Mouse (Mus musculus) ovary, postnatal 14 days (tissue): ENCODE data around the gene Ksr1.

Experiments
- DNase-seq: peaks from one replicate; pipeline ENCODE4 v3.0.0; 2022; ENCODE audit warnings: low spot score

Gene Ksr1

DNA sequence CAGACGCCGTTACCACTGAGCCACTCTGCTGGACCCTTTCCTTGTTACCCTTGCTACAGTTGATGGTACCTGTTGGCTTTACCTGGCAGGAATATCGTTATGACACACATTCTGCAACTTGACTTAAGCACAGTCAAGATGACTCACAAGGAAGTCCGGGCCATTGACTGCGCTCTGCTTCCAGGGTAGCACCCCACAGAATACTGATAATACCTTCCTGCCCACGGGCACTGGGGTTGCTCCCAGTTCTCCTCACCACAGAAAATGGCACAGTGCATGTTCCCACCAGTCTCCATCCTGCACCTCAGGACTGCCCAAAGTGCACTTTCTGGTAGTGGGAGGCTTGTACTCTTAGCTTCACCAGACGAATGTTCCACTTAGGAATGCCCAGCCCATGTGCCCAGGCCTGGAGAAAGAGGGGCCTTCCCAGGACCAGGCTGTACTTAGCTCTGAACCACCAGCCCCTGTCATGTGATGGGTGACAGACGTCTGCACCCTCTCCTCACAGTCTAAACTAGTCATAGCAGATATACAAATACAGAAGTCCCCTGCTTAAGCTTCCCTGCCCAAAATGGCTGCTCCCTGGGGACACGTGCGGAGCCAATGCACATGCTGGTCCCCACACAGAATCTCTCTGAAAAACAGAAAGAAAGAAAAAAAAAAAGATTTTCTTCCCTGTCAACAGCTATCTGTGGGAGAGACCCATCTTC is 52.1 kb downstream of the Ksr1 start:
- no peak for DNase-seq

DNA sequence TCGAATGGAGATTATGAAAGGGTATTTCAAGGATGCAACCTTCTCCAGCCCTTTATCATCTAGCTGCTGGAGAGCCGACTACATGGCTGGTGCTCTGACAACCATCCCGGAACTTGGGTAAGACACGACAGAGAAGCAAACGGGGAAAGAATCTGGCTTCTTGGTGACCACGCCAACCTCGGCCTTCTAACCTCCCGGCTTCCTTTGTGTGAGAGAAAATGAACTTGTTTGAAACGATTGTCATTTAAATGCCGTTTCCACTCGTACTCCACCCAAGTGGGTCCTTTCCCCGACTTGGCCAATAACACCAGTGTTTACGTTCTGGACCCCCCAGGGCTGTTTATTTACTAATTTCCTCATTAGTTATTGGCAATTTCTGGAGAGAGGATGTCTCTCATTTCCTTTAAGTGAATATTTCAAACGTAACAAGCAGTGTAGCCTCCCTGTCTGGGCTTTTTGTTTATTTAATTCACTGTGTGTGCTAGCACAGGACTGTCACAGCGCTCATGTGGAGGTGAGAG is 52.8 kb downstream of the Ksr1 start:
- no peak for DNase-seq

DNA sequence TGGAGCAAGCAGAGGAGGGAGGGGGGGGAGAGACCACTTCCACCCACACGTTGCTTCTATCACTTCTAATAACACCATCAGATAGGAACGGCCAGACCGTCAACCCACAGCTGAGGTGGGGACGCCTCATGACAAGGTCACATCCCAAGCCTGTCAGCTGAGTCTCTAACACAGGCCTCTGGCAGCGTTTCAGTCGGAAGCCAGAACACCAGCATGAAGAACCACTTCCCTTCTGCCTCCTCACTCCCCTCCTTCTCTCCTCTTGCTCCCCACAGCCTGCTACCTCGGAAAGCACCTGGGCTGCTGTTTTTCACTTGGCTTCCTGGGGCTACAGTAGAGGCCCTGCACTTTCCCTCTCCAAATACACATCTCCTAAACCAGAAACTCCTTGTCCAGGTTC is 53.4 kb downstream of the Ksr1 start:
- DNase-seq = no peak

DNA sequence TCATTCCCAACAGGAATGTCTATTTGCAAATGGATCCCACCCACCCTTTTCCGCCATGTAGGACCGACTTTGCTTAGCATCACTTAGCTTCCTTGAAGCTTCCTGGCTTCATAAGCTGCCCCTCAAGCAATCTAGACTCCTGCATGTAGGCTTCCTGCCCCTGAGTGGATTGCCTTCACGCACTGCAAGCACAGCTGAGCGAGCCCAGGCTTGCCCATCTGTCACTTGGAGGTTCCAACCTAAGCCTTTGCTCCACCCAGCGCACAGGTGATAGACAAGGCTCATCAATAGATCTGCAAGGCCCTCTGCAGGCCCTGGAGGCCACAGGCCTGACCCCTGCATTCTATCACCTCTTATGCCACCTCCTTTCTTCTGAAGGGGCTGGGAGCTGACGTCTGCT is 54.0 kb downstream of the Ksr1 start:
- DNase-seq = no peak

DNA sequence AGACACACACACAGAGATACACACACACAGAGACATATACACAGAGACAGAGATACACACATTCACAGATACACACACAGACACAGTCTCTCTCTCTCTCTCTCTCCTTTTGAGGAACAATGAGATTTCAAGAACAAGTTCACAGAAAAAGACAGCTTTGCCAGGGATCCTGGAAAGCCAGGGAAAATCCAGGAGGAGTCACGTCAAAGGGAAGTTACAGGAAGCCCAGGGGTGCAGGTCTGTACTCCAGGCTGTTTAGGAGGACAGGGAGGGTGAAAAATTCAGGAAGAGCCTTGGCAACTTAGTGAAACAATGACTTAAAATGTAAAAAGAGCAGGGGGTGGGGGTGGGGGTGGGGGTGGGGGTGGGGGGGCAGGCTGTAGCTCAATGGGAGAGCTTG is 56.5 kb downstream of the Ksr1 start:
- DNase-seq = no peak

DNA sequence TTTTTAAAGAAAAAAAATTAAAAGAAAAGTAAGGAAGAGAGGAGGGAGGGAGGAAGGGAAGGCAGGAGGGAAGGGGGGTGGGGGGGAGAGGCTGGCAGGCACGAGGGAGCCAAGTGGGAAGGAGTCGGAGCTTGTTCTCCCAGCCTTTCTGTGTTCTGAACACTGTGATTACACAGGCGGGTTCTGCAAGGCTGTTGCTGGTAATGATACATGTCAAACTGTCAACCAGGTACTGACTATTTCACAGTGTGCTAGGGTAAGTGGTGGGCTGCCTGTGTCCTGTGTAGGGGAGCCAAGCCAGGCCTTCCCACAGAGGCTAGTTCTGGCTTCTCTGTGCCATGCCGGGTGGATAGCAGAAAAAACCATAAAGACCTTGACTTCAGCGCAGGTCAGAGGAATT is 57.2 kb downstream of the Ksr1 start:
- DNase-seq = no peak

DNA sequence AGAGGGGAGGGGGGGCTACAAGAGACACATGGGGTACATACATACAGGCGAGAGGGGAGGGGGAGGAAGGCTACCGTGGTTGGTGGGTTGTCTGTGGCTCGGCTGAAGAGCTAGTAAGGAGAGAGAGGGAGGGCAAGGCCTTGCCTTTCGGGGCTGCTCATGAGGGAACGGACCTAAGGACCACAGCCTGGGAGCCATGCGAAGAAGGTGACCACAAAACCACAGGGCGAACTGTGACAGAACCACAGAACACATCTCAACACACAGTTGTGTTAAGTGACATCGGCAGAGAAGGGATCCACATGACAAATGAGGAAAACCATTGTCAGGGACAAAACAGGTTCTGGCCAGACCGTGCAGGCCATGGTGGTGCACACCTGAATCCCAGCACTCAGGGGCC is 57.9 kb downstream of the Ksr1 start:
- no peak for DNase-seq

DNA sequence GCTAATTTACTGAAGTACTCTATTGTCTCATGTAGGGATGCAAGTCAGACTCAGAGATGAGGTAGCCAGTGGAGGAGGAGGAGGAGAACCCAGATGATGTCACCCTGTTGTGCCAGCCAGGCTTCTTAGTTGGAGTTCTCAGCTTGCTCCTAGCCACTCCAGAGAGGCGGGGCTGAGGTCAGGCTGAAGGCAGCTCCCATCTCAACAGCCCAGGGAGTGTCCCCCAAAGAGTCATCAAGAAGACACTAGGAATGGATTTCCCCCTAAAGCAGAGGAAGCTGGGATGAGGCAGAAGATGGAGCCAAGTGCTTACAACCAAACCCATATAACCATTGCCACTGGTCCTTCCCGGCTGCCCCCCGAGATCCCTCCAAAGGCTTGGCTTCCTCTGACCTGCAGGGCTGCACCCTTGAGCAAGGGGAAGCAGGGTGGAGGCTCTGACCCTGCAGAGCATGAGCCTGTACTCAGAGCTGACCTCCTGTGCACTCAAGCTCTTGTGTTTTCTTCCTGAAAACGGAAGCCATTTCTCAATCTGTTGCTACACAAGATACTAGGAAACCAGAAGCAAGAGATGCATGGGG is 58.4 kb downstream of the Ksr1 start:
- DNase-seq = no peak

DNA sequence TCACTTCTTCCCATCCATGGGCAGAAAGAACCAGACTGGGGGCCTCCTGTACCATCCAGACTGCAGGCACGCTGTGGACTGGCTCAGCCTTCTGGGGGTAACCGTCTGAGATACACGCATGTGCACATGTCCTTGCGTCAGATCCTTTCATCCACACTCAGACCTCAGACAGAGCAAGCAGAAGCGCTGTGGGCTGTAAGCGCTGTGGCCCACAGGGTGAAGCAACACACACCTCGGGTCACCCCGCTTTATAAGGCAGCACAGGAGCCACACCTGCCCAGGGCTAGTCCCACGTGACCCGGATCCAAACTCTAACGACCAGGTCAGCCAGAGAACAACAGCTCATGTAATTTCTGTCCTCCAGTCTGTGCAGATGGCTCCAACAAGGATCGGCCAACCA is 59.4 kb downstream of the Ksr1 start:
- no peak for DNase-seq

DNA sequence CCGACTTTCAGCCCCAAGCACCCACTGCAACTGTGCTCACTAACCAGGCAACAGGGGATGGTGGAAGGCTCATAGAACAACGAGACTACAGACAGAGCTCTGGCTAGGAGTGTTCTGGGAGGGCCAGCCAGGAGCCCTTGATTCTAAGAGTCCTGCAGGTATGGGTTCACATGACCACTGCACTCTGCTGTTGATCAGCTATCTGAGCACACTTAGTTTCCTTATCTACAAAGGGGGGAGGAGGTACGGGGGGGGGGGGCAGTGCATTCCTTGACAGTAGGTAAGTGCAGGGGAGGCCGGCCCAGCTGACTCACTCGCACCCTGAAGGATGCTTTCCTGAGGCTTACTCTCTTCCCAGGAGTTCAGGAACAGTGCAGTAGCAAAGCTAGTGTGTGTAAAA is 61.1 kb downstream of the Ksr1 start:
- DNase-seq = no peak

DNA sequence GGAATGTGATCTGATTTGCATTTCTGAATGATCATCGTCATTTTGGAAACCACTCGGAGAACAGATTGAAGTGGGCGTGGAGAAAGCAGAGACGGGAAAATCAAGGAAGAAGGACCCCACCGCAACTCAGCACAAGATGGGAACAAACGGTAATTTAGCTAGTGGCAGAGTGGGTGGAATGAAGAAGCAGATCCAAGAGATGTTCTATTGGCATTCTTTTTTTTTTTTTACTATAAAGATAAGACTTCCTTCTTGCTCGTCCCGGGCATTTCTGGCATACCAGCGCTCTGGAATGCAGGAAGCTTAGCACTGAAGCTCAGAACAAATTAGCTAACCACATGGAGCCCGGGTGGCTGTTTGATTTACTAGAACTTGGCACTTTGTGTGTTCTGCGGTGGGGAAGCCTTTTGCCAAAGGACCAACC is 63.2 kb downstream of the Ksr1 start:
- DNase-seq = no peak

DNA sequence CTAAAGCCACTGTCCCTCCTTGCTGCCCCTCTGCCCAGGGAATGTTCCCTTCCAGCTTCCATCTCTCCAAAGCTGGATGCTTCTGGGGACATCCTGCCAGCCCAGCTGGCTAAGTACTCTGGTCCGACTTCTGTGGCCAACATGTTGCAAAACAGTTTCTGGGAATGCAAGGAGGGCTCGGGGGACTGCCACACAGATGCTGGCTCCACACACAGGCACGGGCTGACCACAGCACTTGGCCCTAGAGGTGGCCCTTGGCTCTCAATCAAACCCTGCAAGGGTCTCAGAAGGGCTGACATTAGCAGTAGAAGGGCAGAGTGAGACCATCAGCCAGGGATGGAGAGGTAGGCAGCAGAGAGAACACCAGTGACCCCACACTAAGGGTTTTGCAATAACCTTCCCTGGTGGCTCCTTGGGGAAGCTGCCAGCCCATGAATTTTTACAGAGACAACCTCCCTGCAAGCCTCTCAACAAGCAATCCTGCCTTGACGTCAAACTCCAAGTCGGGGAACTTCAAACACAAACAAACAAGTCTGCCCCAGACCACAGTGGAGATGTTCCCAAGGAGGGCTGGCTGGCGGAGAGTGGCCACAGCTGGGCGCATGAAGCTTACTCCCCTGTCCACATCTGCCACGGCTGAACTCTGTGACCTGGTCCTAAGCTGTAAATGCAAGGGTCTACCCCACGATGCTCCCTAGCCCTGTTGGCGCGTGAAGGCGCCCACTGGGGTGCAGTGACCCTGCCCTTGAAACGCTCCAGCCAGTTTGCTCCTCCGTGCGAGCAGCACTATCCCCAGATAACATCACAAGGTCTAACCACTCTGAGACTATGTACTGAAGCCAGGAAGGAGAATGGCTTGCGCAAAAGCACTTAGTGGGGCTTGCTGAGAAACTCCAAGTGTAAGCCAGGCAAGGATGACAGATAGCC is 65.0 kb downstream of the Ksr1 start:
- DNase-seq = peak; percentile 29

DNA sequence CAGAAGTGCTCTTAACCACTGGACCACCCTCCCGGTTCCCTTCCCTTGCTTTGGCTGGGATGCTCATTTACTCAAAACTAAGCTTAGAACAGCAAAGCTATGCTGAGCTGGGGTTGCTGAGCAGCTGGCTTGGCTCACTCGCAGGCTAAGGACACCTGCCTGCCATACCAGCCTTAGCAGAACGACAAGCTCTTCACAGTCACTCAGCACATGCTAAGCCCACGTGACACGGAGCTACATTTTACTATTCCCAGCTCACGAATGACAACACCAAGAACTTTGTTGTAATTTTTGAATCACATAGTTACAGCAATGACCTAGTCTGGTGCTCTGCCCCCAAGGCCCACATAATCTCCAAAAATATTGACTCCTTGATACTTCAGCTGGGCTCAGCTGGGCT is 66.1 kb downstream of the Ksr1 start:
- DNase-seq = no peak

DNA sequence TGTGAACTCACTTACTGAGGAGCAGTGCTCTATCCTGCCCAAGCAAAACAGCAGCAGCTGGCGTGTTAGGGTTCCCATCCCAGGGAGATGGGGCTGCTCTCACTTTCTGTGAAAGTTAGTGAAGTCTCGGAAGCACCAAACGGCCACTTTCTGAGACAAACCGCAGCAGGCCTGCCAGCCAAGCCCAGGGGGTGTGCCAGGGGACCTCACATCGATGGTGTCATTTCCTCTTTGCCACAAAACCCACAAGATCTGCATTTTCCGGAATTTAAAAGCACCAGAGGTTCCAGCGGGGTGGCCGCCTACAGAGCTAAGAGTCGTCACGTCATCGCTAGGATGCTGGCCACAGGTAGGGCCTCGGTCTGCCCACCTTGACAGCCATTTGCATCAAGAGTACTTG is 69.7 kb downstream of the Ksr1 start:
- no peak for DNase-seq

DNA sequence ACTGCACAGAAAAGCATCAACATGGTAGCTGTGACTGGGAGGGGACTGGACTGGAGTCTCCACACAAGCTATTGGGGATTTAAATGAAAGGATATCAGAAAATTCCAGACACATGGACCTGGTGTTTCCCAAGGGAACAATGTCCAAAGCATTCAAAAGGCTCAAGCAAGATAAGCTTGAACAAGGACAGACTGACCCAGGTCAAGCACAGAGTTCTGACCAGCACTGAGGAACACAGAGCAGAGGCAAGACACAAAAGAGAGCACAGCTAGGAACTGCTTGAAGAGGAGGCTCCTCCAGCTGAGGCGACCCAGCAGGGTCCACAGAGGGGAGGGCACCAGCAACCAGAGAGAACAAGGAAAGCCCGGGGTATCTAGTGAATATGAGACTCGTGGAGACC is 71.2 kb downstream of the Ksr1 start:
- no peak for DNase-seq

DNA sequence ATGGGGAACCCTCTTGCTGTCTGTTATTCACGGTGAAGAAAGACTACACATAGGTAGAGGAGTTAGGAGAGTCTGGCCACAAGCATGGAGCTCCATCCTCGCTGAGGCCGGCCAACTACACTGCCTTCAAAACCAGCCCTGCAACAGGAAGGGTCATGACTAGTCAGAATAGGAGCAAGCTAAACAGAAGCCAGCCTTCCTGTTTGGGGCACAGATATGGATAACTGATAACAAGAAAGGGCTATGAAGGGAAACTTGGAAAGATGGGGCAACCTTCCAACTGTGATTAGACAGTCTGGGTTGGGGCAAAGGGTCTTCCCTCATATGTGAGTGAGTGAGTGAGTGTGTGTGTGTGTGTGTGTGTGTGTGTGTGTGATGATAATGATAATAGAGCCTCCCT is 71.6 kb downstream of the Ksr1 start:
- no peak for DNase-seq

DNA sequence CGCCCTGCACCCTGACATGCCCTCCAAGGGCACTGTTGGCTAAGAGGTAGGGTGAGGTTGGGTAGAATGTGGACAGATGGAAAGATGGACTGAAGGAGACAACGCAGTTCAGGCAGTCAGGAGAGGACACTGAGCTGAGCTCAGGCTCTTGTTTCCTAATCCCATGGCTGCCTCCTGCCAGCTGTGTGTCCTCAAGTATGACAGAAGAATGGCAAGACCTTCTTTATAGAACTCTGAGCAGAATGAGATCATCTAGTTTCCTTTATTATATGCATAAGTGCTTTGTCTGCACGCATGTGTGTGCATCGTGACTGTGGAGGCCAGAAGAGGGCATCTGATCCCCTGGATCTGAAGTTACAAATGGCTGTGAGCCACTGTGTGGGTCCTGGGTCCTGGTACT is 72.6 kb downstream of the Ksr1 start:
- DNase-seq = no peak

DNA sequence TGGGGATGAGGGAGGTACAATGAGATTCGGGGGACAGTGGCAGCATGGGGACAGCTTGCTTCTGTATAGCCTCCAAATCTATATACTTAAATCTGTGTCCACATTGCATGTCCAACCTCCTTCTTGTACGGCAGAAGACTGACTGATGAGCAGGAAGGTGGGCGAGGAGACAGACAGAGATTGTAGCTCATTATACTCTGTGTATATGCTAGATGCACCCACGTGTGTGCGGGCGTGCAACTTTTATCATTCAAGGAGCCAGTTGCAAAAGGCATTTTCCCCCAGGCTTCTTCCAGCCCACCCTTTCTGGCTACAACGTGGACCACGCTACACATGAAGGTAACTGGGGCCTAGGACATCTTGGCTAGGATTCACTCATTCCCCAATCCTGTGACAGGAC is 74.1 kb downstream of the Ksr1 start:
- no peak for DNase-seq

DNA sequence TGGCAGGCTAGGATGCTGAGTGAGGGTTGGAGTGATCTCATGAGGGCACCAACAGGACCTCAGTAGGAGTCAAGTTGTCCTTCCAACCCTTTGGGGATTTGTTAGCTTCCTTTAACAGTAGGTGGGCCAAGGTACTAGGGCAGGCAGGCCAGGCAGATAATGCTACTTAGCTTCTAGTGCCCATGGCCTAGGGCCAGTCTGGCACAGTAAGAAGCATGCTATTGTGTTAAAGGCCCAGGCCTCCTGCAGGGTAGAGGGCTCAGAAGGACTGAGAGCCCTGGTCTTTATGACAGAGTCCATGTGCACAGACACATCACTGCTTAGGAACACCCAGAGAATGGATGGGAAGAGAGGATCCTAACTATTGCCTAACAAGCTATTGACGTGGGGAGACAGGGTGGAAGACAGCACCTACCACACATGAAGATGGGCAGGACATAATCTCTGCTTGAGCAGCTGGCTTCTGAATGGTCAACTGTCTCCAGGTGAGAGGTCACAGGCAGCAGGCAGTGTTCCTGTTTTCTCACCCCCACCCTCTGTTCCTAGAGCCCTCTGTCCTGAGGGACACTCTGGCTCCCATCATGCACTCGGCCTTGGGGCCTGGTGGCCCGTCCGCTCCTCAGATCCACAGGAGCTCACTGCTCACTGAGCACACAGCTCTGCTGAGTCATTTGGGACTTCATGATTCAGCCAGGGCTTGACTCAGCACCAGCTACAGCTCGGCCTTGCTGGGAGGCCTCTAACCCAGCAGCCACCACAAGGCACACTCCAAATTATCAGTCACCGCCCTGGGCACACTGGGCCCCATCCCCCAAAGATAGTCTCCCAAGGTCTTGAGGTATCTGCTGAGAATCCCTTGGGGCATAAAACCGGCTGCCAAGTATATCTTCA is 74.9 kb downstream of the Ksr1 start:
- no peak for DNase-seq

DNA sequence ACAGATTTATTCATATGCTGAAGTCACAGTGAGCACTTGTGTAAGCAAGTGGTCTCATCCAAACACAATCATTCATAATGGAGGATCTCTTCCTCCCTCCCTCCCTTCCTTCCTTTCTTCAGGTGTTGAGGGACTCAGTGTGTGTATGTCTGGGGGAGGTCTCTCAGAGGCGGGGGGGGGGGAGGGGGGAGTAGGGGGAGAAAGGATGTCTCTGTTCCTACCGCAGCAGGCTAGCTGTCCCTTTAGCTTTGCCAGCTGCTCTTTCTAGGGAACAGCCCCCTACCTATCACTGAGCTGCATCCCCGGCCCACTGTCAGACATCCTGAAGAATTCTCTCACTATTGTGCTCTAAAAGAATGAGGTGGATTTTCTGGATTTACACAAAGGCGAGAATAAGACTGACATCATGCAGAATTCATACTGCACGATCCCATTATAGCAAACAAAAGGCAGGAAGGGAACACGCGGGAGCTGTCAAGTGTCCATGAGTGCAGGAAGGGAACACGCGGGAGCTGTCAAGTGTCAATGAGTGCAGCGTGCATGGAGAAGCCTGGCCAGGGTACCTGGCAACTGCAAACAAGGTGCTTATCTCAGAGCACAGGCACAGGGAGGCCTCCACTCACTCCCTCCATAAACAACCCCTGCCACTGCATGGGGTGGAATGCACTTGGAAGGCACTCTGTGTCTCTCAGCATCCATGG is 76.6 kb downstream of the Ksr1 start:
- no peak for DNase-seq

DNA sequence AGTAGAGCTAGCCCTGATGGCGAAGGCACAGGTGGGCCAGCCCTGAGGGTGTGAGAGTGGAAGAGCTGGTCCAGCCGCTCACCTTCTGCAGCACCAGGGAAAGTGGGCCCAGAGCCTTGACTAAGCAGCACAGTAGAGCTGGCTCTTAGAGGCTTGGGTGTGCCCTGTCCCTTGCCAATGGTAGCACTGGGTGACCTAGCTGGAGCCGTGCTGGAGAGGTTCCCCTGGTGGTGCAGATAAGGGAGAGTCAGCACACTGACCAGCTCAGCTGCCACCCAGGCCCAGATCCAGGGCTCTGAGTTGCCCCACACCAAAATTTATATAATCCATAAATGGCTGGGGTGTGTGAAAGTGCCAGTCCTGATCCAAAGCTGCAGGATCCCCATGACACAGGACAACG is 79.0 kb downstream of the Ksr1 start:
- no peak for DNase-seq
